Mouse (Mus musculus): ENCODE measurements at regions not wholly inside any gene's neighbourhood (a gene's known extent, or its start where the extent isn't known, plus 50 kb on each side); places are given as distances from the start of the nearest gene placed in this dataset.

GRCm38 (mm10) chr14:31946032-31946431 lies 82.8 kb upstream of the Galnt15 start:
- DNase-seq = no peak

- DNase-seq = no peak
Observed at GRCm38 (mm10) chr14:31947246-31947645, 81.5 kb upstream of the Galnt15 start.

GRCm38 (mm10) chr14:31951894-31952293 lies 76.9 kb upstream of the Galnt15 start:
- no peak for DNase-seq

GRCm38 (mm10) chr14:31953783-31954182 lies 75.0 kb upstream of the Galnt15 start:
- no peak for DNase-seq

DNA sequence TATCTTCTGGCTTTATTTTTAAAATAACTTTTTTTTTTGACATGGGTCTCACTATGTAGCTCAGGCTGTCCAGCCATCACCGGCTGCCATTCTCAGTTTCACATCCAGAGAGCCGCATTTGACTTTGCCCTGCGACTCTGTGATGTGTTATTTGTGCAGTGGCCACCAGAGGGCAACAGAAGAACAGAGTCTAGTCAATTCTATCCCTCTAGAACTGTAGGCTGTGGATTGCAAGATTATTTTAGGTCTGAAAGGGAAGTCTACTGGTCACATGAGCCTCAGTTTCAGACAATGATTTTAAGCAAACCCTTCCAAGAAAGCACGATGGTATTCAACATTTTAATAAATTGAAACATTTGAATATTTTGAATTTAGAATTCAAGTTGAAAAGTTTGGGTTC lies 73.8 kb upstream of the Galnt15 start:
- DNase-seq = peak; percentile 95 to 97

- DNase-seq = no peak
Observed at GRCm38 (mm10) chr14:31957211-31957638, 71.6 kb upstream of the Galnt15 start.

DNA sequence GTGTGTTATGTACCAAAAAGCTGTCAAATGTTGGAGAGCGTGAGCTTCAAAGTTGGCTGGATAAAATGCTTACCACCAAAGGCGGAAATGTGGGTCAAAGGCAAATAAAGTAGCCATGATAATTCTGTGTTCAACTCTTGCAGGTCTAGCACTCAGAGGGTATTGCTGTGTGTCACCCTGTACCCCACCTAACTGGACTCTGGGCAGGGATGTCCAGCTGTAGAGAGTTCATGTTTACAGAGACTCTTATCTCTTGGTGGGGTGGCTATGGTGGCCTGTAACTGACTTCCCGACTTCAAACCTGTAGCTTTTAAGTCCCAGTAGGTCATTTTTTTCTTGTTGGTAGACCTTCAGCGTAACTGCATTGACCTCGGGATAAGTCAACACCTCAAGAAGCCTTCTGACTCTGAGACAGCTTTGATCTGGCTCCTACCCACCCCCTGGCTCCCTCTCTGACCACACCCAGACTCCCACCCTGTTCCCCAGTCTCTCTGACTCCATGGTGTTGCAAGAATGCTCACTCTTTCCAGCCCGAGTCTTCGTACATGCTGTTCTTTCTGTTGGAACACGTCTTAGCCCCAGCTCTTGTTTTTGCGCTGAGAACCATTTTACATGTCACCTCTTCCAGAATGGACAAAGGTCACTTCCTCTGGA lies 68.5 kb upstream of the Galnt15 start:
- no peak for DNase-seq

GRCm38 (mm10) chr14:31961442-31961841 lies 67.3 kb upstream of the Galnt15 start:
- DNase-seq = no peak

GRCm38 (mm10) chr14:31963131-31963911 lies 65.5 kb upstream of the Galnt15 start:
- DNase-seq = no peak

GRCm38 (mm10) chr14:31964076-31964475 lies 64.7 kb upstream of the Galnt15 start:
- DNase-seq = no peak

DNA sequence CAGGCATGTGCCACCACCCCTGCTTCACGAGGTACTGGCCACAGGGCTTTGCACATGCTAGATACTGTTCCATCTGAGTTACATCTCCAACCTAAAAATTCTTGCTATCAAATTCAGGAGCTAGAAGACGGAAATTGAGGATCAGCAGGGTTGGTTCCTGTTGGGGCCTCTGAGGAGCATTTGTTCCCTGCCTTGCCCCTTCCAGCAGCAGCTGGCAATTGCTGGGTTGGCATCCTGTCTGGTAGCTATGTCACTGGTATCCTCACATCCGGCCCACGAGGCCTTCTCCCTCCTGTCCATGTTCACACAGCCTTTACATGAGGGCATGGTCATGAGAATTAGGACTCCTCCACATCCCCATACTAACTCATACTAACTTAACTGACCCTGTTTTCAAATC lies 64.0 kb upstream of the Galnt15 start:
- no peak for DNase-seq

GRCm38 (mm10) chr14:31969531-31969930 lies 59.3 kb upstream of the Galnt15 start:
- DNase-seq = no peak

GRCm38 (mm10) chr14:31970245-31970830 lies 58.5 kb upstream of the Galnt15 start:
- no peak for DNase-seq

DNA sequence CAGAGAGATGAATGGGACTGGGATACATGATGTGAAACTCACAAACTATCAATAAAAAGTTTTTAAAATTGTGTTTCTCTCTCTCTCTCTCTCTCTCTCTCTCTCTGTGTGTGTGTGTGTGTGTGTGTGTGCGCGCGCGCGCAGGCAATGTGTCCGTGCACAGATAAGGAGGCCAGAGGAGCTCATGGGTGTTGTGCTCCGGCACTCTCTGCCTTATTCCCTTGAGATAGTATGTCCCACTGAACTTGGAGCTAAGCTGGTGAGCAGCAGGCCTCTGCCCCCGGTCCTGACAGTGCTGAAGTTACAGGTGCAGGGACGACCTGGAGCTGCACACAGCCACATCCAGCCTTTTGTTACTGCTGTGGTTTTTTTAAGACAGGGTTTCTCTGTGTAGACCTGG lies 57.9 kb upstream of the Galnt15 start:
- no peak for DNase-seq

DNA sequence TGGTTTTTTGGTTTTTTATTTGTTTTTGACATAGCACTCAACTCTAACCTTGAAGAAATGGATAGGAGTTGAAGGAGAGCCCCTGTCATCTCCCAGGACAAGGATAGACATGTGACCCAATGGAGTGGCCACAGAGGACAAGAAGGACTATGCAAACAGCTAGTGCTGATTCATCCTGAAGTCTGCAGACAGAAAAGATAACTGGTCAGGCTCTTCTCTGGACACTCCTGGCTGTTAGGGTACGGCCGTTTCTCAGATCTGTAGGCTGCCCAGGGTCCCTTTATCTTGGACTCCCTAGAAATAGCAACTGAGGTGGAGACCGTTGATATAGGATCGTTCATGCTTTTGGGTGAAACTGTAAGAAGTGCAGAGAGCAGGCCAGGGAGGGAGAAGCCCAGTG lies 55.1 kb upstream of the Galnt15 start:
- no peak for DNase-seq

- DNase-seq = no peak
Observed at GRCm38 (mm10) chr14:31978196-31978595, 50.6 kb upstream of the Galnt15 start.

DNA sequence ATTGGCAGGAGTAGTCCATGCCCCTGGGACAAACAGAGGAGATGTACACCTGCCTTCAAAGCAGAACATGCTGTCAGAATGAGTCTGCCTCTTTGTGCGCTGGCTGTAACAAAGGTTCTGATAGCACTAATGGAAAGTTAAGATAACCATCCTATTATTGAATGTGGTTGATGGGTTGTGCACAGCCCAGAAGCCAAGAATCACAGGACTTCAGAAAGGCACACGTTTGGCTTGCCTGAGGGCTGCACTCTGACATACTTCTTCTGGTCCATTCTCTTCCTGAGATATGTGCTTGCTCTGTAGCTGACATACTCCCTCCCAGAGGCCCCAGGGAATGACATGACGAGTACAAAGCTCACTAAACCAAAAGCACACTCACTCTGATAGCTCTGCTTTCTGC lies 50.1 kb upstream of the Galnt15 start:
- no peak for DNase-seq

Data from cerebellum, postnatal 10 days (tissue).